16 mouse cellular contexts compared by ENCODE assay signal in the genomic region with DNA sequence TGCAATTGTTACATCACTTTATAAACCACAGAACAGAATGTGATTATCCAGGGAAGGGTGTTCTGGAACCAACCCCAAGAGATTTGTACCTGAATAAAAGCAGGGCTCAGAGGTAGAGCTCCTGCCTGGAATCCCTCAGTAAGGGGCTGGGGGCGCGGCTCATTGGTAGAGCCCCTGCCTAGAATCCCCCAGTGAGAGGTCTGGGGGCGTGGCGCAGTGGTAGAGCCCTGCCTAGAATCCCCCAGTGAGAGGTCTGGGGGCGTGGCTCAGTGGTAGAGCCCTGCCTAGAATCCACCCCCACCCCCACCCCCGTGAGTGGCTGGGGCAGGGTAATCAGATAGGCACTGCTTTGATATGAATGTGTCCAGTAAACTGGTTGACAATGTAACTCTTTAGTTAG.
"Had no signal": no experiment of that assay in that cellular context is flagged by ENCODE, and none has a peak within 500 bp of the region (broad histone marks: within the 10 kb centered on the region; RNA-seq: fewer than 3 reads in every experiment).

No protein-coding gene starts in this region.

- H3K9ac ChIP-seq: liver, postnatal 0 days; lung, embryonic 15.5 days; midbrain, embryonic 13.5 days; midbrain, embryonic 15.5 days; neural tube, embryonic 13.5 days had no signal

- H3K36me3 ChIP-seq: lung, embryonic 15.5 days; midbrain, embryonic 13.5 days; midbrain, embryonic 15.5 days; neural tube, embryonic 13.5 days had no signal

- H3K27ac ChIP-seq: lung, embryonic 15.5 days; macrophage; midbrain, embryonic 13.5 days; midbrain, embryonic 15.5 days; neural tube, embryonic 13.5 days had no signal

- H3K9me3 ChIP-seq: lung, embryonic 15.5 days; midbrain, embryonic 13.5 days; midbrain, embryonic 15.5 days; neural tube, embryonic 13.5 days had no signal

- H3K27me3 ChIP-seq: lung, embryonic 15.5 days; megakaryocyte, embryonic 14.5 days; midbrain, embryonic 13.5 days; midbrain, embryonic 15.5 days; neural tube, embryonic 13.5 days had no signal

- H3K4me2 ChIP-seq: lung, embryonic 15.5 days; midbrain, embryonic 11.5 days; midbrain, embryonic 13.5 days; midbrain, embryonic 15.5 days; neural tube, embryonic 13.5 days had no signal

- DNase-seq: liver, postnatal 0 days; lung, adult 2 months; lung, postnatal 14 days; lung, postnatal 36 days; right cerebral cortex, postnatal 14 days; thymus, adult 18-20 months; thymus, postnatal 14 days; thymus, postnatal 36 days had no signal

- H3K4me1 ChIP-seq: lung, embryonic 15.5 days; megakaryocyte, embryonic 14.5 days; midbrain, embryonic 15.5 days had no signal

- ATAC-seq: liver, postnatal 0 days; lung, postnatal 0 days; midbrain, embryonic 13.5 days; midbrain, embryonic 15.5 days had no signal

- H3K4me3 ChIP-seq: lung, embryonic 15.5 days; megakaryocyte, embryonic 14.5 days; midbrain, embryonic 13.5 days; midbrain, embryonic 15.5 days; neural tube, embryonic 13.5 days had no signal
